Mouse (Mus musculus) gastrocnemius, postnatal 10 days (tissue): ENCODE measurements at regions not wholly inside any gene's neighbourhood (a gene's known extent, or its start where the extent isn't known, plus 50 kb on each side); places are given as distances from the start of the nearest gene placed in this dataset.

Experiments
- DNase-seq: peaks from one replicate; pipeline ENCODE4 v3.0.0; 2021; ENCODE audit warnings: mixed read lengths

- DNase-seq, result no peak
Measured at GRCm38 (mm10) chr11:19253605-19254004, 234.8 kb upstream of the Meis1 start.

GRCm38 (mm10) chr11:19254183-19254582, 235.4 kb upstream of the Meis1 start:
- no peak for DNase-seq

DNA sequence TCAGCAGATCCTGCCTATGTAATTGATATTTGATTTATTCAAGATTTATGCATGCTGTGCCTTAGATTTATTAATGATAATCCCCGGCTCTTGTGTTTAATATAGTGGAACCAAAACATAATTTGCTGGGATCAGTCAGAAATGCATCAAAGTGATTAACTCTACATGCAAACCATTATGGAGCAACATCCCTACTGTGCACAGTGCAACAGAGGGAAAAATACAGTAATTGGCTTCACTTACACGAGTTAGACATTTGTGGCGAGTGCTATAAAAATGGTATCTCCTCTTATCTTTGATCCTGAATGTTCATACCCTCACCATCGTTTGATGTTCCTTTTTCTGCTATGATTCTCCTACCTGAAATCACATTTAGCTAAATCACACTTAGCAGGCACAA, 238.8 kb upstream of the Meis1 start:
- DNase-seq, result no peak

GRCm38 (mm10) chr11:19262832-19263231, 244.0 kb upstream of the Meis1 start:
- DNase-seq, result no peak

DNA sequence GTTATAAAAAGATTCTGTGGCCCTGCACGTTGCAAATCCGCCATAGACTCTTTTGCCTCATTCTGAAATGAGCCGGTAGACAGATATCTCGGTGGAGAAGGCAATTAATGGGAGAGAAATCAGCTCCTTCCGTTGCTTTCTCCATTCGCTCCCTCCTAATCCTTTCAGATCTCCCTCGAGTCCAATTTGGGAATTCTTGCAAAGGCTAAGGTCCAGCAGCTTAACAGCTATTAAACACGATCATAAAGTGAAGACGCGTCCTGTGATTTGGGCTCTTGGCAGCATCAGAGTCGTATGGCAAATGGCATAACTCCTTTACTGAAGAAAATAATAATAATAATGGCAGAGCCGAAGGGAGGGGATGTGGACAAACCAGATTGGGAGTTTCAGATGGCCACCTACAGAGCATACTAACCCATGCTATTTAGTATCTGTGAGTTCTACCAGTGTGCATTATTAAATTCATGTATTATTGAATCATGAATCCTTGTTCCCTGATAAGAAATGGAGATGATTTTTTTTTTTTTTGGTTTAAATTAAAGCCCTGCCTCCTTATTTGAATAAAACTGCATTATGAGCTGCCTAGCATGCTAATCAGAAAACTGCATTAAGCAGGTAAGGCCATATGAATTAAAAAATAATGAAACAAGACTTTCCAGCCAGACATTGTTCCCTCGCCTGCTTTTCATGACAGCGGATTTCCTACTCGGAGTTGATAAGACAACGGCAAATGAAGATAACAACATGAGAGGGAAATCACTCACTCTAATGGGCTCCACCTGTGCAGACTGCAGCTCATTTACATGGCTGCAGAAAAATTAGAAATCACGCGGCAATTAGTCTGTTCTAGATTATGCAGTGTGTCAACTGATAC, 246.2 kb upstream of the Meis1 start:
- no peak for DNase-seq

GRCm38 (mm10) chr11:19265672-19265972, 246.8 kb upstream of the Meis1 start:
- no peak for DNase-seq

DNA sequence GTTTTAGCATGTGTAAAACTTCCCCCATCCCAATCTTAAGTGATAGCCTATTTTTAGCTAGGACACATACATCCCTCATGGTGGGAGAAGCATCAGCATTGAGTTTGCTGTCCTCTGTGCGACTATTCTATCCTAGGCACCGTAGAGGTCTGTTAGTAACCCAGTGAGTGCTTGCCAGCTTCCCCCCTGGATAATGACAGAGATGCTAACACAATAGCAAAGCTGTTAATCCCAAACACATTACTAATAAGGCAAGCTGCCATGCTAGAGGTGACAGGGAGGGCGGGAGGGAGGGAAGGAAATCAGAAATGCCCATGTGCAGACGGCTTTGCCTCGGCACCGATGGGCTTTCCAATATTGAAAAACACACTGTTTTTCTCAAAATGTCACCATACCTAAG, 272.2 kb upstream of the Meis1 start:
- DNase-seq, result no peak

- DNase-seq, result no peak
Measured at GRCm38 (mm10) chr11:19299411-19299810, 280.6 kb upstream of the Meis1 start.

GRCm38 (mm10) chr11:19306687-19307086, 287.9 kb upstream of the Meis1 start:
- DNase-seq, result no peak

DNA sequence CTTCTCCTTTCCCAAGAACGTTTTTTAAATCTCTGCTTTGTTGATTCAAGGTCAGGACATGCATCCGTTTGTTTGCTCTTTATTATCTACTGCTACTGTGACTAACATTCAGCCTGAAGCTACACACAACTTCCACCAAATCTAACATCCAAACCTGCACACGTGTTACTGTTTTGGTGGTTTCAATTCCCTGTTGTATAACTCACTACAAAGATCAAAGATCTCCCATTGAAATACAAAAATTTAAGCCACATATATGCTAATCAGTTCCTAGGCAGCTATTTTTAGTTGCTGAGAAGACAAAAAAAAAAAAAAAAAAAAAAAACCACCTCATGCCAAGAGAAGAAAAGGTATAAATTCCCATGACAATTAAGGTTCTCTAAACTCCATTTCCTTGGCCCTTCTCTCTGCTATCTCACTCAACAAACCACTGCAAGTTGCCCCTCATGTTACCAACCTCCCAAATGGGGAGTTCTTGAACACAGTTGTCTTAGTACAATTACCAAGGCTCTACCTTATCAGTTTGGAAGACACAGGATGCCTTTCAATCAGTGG, 312.0 kb upstream of the Meis1 start:
- no peak for DNase-seq

DNA sequence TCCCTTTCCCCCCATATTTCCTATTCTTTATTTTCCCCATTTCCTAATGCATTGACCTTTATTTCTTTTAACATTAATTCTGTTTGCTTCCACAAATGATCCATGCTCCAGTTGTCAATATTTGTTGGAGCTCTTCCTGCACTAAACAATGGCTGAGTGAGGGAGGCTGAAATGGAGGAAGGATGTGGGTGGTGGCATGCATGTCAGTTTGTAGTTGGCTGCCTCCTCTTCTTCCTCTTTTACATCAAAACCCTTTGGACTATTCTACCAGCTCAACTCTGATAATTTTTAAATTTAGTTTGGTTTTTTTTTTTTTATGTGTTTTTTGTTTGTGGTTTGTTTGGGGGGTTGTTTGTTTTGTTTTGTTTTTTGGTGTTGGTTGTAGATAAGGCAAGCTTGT, 313.5 kb upstream of the Meis1 start:
- no peak for DNase-seq

GRCm38 (mm10) chr11:19332727-19333126, 313.9 kb upstream of the Meis1 start:
- DNase-seq, result no peak

- DNase-seq, result no peak
Measured at GRCm38 (mm10) chr11:19333908-19334487, 315.2 kb upstream of the Meis1 start.

- DNase-seq, result no peak
Measured at GRCm38 (mm10) chr11:19335384-19335783, 316.6 kb upstream of the Meis1 start.

DNA sequence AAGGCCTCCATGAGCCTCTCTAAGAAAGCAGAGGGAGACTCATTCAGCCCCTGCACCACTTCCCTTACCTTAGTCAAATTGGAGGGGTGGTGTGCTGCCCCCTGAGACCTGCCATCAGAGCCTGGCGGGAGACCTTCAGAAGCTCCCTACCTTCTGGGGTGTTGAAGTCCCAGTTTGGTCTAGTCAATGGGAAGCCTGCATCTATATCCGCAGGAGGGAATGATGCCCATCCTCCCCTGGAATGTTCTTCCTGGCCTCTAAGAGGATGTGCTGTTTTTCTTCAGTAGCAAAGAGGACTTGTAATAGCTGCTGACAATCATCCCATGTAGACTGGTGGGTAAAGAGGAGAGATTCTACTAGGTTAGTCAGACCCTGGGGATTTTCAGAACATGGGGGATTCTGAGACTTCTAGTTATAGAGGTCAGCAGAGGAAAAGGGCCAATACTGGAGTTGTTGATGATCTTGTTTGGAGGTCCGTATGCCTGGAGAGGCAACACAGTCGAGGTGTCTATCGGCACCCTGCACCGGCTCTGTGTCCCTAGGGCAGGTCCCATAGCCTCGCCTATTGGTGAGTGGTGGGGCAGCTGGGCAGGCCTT, 321.0 kb upstream of the Meis1 start:
- no peak for DNase-seq

GRCm38 (mm10) chr11:19340889-19341288, 322.1 kb upstream of the Meis1 start:
- DNase-seq, result no peak

DNA sequence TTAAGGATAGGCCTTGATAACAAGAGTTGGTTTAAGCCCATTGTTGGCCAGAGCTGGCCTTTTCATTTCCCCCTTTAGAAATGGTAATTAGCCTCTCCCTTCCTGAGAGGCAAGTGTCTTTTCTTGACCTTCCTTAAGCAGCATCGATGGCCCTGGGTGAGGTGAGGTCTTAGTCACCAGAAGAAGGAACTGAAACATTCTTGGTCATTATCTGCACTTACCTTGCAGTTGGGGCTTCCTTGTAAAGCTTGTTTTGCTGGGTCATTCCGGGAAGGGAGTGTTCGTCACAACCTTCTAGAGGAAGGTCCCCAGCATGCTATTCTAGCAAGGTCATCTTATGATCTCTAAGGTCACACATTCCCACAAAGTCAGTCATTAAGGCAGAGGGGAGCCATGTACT, 322.6 kb upstream of the Meis1 start:
- no peak for DNase-seq

- no peak for DNase-seq
Measured at GRCm38 (mm10) chr11:19342803-19343202, 324.0 kb upstream of the Meis1 start.

- no peak for DNase-seq
Measured at GRCm38 (mm10) chr11:19346276-19346826, 327.6 kb upstream of the Meis1 start.

DNA sequence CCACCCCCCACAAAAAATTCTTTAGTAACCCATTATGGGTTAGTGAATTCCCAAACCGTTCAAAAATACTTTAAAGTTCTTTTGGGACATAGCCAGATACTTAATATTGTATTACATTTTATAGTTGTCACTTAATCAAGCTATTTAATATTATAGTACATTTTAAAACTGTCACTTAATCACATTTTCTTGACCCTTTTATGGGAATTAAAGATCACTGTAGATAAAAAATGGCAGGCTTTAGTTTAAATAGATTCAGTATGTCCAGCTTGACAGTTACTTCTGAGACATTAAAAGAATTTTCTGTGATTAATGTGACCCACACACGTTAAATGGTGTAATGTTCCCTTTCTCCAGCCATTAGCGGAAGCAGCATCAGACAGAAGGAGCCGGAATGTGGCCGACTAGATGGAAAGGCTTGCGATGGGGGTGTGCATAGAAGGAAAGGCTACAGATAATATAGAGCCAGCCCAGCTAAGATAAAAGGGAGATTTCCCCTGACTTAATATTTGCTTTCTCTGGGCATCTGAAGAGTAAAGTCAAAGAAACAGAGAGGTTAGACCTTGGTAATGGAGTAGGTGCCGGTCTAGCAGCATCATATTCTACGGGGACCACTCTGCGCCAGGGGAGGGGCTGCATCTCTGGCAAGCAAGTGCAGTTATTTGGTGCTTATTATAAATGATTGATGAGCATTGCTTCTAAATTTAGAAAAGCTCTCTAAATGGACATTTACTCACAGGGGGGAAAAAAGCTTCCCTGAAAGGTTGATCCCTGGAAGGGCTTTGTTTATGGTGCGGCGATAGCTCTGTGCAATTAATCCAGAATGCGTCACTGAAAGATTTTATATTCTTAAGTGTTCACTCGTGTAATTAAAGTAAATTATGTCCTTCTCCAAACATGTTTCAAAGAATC, 331.8 kb upstream of the Meis1 start:
- DNase-seq, result no peak

GRCm38 (mm10) chr11:19351243-19351787, 332.5 kb upstream of the Meis1 start:
- DNase-seq, result no peak

DNA sequence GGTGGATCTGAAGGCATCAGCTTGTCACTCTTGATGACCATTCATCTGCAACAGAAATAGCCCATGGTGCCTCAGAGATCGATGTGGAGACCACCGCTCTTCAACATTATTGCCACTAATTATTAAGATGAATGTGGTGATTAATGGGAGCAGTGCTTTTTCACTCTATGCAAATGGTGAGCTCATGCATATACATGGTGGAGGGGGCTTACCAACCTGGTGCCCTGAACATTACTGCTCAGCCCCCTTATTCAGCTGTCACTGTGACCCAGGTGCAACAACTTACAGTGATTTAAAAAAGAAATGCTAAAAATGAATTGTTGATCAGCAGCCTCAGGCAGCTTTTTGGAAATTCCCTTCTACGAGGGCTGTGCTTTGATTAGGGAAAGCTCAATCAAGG, 334.9 kb upstream of the Meis1 start:
- DNase-seq, result no peak
